Mouse (Mus musculus) liver, adult 2 months (tissue): Measurements from ENCODE around the gene Hmx2. TPM values are rescaled to one million over a fixed set of nuclear protein-coding genes. Genes with fewer than 3 reads are reported as not detected.

ENCODE experiments used
- DNase-seq: peaks from one replicate; pipeline ENCODE4 v3.0.0-alpha.2; 2011; ENCODE audit warnings: low read depth, low spot score; ENCODE audit errors: extremely low read depth
- H3K27ac ChIP-seq: fragments of 200-500 bp; replicated peaks from 2 replicates; pipeline ENCODE4 v1.5.1; 2012; ENCODE audit warnings: low read depth, mild to moderate bottlenecking, control low read depth, inconsistent platforms, low read length; ENCODE audit not compliant: insufficient read depth
- H3K27me3 ChIP-seq: fragments of 200-500 bp; 2 replicates; pipeline ENCODE4 v1.6.1; 2012; ENCODE audit warnings: mild to moderate bottlenecking, moderate library complexity, low read length, inconsistent platforms; ENCODE audit not compliant: control insufficient read depth, insufficient read depth
- H3K36me3 ChIP-seq: fragments of 200-500 bp; 2 replicates; pipeline ENCODE4 v1.6.1; 2012; ENCODE audit warnings: low read length, inconsistent platforms; ENCODE audit not compliant: control insufficient read depth, insufficient read depth
- H3K4me1 ChIP-seq: fragments of 200-500 bp; 2 replicates; pipeline ENCODE4 v1.6.1; 2011; ENCODE audit warnings: low read length; ENCODE audit not compliant: control insufficient read depth, insufficient read depth
- H3K4me3 ChIP-seq: fragments of 200-500 bp; 2 replicates; pipeline ENCODE4 v1.5.1; 2011; ENCODE audit warnings: low read depth, mild to moderate bottlenecking, control low read depth, low read length, moderate library complexity; ENCODE audit not compliant: insufficient read depth
- H3K79me2 ChIP-seq: fragments of 200-500 bp; 2 replicates; pipeline ENCODE4 v1.6.1; 2012; ENCODE audit warnings: inconsistent platforms, mild to moderate bottlenecking, low read length, moderate library complexity; ENCODE audit not compliant: control insufficient read depth, insufficient read depth
- H3K9ac ChIP-seq: fragments of 200-500 bp; 2 replicates; pipeline ENCODE4 v1.6.1; 2012; ENCODE audit warnings: low read depth, mild to moderate bottlenecking, control low read depth, inconsistent platforms, low read length
- CTCF ChIP-seq: fragments of 200-500 bp; IDR thresholded peaks from 2 replicates; pipeline ENCODE4 v1.5.1; 2011; ENCODE audit warnings: low read depth, low read length, control low read depth
- POLR2A ChIP-seq: fragments of 200-500 bp; IDR thresholded peaks from 2 replicates; pipeline ENCODE4 v1.6.1; 2011; ENCODE audit warnings: low read length, control low read depth; ENCODE audit not compliant: insufficient read depth; ENCODE audit errors: extremely low read depth
- WGBS: fragments of 180-500 bp; shearing (Covaris S2); methylation state at CpG from one replicate; pipeline ENCODE4 v1.1.7; 2018; 5-methylcytosine and 5-hydroxymethylcytosine counted together
- polyA plus RNA-seq: library from polyadenylated mRNA; depleted of rRNA; stranded (reverse); fragments of >200 nt; gene quantifications from 2 replicates; pipeline ENCODE4 v1.2.3, GENCODE M21; 2012
- total RNA-seq: library from RNA; depleted of rRNA; stranded (reverse); fragments of >200 nt; gene quantifications from 2 replicates; pipeline ENCODE4 v1.2.3, GENCODE M21; 2014

Hmx2 gene
- total and polyA plus RNA-seq, 2 experiments, result not detected

GRCm38 (mm10) chr7:131560697-131561042 lies 12.1 kb downstream of the Hmx2 start:
- peak overlapping the region; percentile 78 for H3K27ac ChIP-seq
- H3K79me2 ChIP-seq, result no peaks in the 10 kb centered on the region
- peaks cover 8% of the 10 kb centered on the region for H3K27me3 ChIP-seq
- no peak for DNase-seq
- H3K4me3 ChIP-seq, result peak overlapping the region; percentile 90
- under 1% methylated on average over 14 of the region's 14 CpGs for WGBS
- TF ChIP-seq CTCF (no peak), POLR2A (no peak)
- peaks cover 27% of the 10 kb centered on the region for H3K36me3 ChIP-seq
- H3K4me1 ChIP-seq, result peaks cover 8% of the 10 kb centered on the region
- H3K9ac ChIP-seq, result peak overlapping the region; percentile 87

GRCm38 (mm10) chr7:131575246-131575645 lies 26.7 kb downstream of the Hmx2 start:
- Histone ChIP-seq H3K79me2 (no peaks in the 10 kb centered on the region), H3K4me3 (no peak overlapping the region), H3K36me3 (peaks cover 15% of the 10 kb centered on the region), H3K27me3 (no peaks in the 10 kb centered on the region), H3K4me1 (no peaks in the 10 kb centered on the region), H3K27ac (no peak overlapping the region), H3K9ac (no peak overlapping the region)
- no peak for DNase-seq
- TF ChIP-seq POLR2A (no peak), CTCF (no peak)
- WGBS, result 80% methylated on average over 6 of the region's 6 CpGs

- H3K27ac ChIP-seq, result no peak overlapping the region
- H3K4me1 ChIP-seq, result no peaks in the 10 kb centered on the region
- H3K4me3 ChIP-seq, result no peak overlapping the region
- no peak for DNase-seq
- H3K79me2 ChIP-seq, result no peaks in the 10 kb centered on the region
- H3K36me3 ChIP-seq, result no peaks in the 10 kb centered on the region
- H3K27me3 ChIP-seq, result no peaks in the 10 kb centered on the region
- TF ChIP-seq POLR2A (no peak), CTCF (no peak)
- 73% methylated on average over 9 of the region's 9 CpGs for WGBS
- no peak overlapping the region for H3K9ac ChIP-seq
Observed at GRCm38 (mm10) chr7:131582178-131582577, 33.6 kb downstream of the Hmx2 start.

- Histone ChIP-seq H3K4me3 (no peak overlapping the region), H3K36me3 (no peaks in the 10 kb centered on the region), H3K27me3 (no peaks in the 10 kb centered on the region), H3K79me2 (no peaks in the 10 kb centered on the region), H3K4me1 (no peaks in the 10 kb centered on the region), H3K27ac (no peak overlapping the region), H3K9ac (no peak overlapping the region)
- DNase-seq, result no peak
- 90% methylated on average over 5 of the region's 5 CpGs for WGBS
- no peak for TF ChIP-seq CTCF
- no peak for TF ChIP-seq POLR2A
Observed at GRCm38 (mm10) chr7:131585551-131585950, 37.0 kb downstream of the Hmx2 start.

- no peaks in the 10 kb centered on the region for H3K36me3 ChIP-seq
- H3K27ac ChIP-seq, result no peak overlapping the region
- DNase-seq, result no peak
- no peaks in the 10 kb centered on the region for H3K27me3 ChIP-seq
- H3K4me1 ChIP-seq, result no peaks in the 10 kb centered on the region
- H3K79me2 ChIP-seq, result no peaks in the 10 kb centered on the region
- 32% methylated on average over 12 of the region's 12 CpGs for WGBS
- TF ChIP-seq POLR2A, result no peak
- no peak for TF ChIP-seq CTCF
- no peak overlapping the region for H3K9ac ChIP-seq
- no peak overlapping the region for H3K4me3 ChIP-seq
Observed at GRCm38 (mm10) chr7:131597779-131598482, 49.4 kb downstream of the Hmx2 start.

GRCm38 (mm10) chr7:131598483-131598824 lies 49.9 kb downstream of the Hmx2 start:
- no peak for DNase-seq
- Histone ChIP-seq H3K4me3 (no peak overlapping the region), H3K27me3 (no peaks in the 10 kb centered on the region), H3K4me1 (no peaks in the 10 kb centered on the region), H3K36me3 (no peaks in the 10 kb centered on the region), H3K27ac (no peak overlapping the region), H3K9ac (no peak overlapping the region), H3K79me2 (no peaks in the 10 kb centered on the region)
- WGBS, result 12% methylated on average over 5 of the region's 5 CpGs
- no peak for TF ChIP-seq CTCF
